ENCODE assay signal across 25 mouse cellular contexts in genomic region chr17:35458247-35458646, GRCm38 (mm10). TPM values are rescaled to one million over a fixed set of nuclear protein-coding genes. Genes with fewer than 3 reads are reported as not detected.
"Had no signal": no experiment of that assay in that cellular context is flagged by ENCODE, and none has a peak within 500 bp of the region (broad histone marks: within the 10 kb centered on the region; RNA-seq: fewer than 3 reads in every experiment).

No protein-coding gene starts in this region.

RNA-seq across cellular contexts. Expression of gene H2-Q10, which starts 11.6 kb away (rescaled TPM):
- polyA plus RNA-seq: midbrain, embryonic 14.5 days had no signal

RNA-seq across cellular contexts. Expression of gene H2-Q6, which starts 33.6 kb away (rescaled TPM):
- polyA plus RNA-seq: myocyte had no signal

RNA-seq across cellular contexts. Expression of gene Pou5f1, which starts 47.6 kb away (rescaled TPM):
- polyA plus RNA-seq: limb, embryonic 10.5 days; limb, embryonic 15.5 days; liver, adult 2 months; liver, embryonic 11.5 days; liver, embryonic 12.5 days; liver, embryonic 13.5 days; liver, embryonic 14.5 days; liver, embryonic 15.5 days; liver, embryonic 16.5 days; liver, postnatal 0 days; lung, adult 2 months; lung, embryonic 14.5 days; lung, embryonic 16.5 days; lung, postnatal 0 days; macrophage; midbrain, embryonic 10.5 days; midbrain, embryonic 11.5 days; midbrain, embryonic 12.5 days; midbrain, embryonic 13.5 days; midbrain, embryonic 14.5 days; midbrain, embryonic 16.5 days; midbrain, postnatal 0 days; myocyte; neural tube, embryonic 11.5 days; neural tube, embryonic 12.5 days had no signal
